9 mouse cellular contexts compared by ENCODE assay signal in genomic region chr4:106854361-106855309, GRCm38 (mm10). TPM values are rescaled to one million over a fixed set of nuclear protein-coding genes. Genes with fewer than 3 reads are reported as not detected.
A peak's percentile ranks its signal among the peaks of the same experiment; 100 is the strongest.
DNase-seq lines count a peak whose midpoint lies in the region; ATAC-seq and TF ChIP-seq lines count a peak whose summit lies in the region.
"Had no signal": no experiment of that assay in that cellular context is flagged by ENCODE, and none has a peak within 500 bp of the region (broad histone marks: within the 10 kb centered on the region; RNA-seq: fewer than 3 reads in every experiment).

No protein-coding gene starts in this region.

- H3K4me2 ChIP-seq in liver, embryonic 12.5 days = peak overlapping the region; percentile 27
- H3K4me2 ChIP-seq in stomach, postnatal 0 days (replicated peaks; ENCODE audit: low read depth) = peak overlapping the region; percentile 35

- no peak overlapping the region for H3K27ac ChIP-seq in liver, embryonic 12.5 days
- H3K27ac ChIP-seq in stomach, postnatal 0 days (replicated peaks) = peak overlapping the region; percentile 53; the same call in 1 of the 2 replicates

- H3K27me3 ChIP-seq in liver, embryonic 12.5 days (replicated peaks) = peaks cover 29% of the 10 kb centered on the region
- no peaks in the 10 kb centered on the region for H3K27me3 ChIP-seq in stomach, postnatal 0 days (ENCODE audit: control insufficient read depth, insufficient read depth, low read length)

- DNase-seq in frontal cortex, postnatal 36 days (ENCODE audit: low spot score in 2 of 2) = no peak
- peak; percentile 32 for DNase-seq in right cerebral cortex, postnatal 25 days
- no peak for DNase-seq in right cerebral cortex, adult 2 months (ENCODE audit: low spot score in 2 of 2)
- no peak for DNase-seq in stomach, postnatal 0 days (ENCODE audit: low spot score)
- DNase-seq in adrenal gland, adult (ENCODE audit: inconsistent age in 2 of 2, low spot score in 1 of 2) = no peak

- no peak overlapping the region for H3K4me3 ChIP-seq in liver, embryonic 12.5 days
- H3K4me3 ChIP-seq in stomach, postnatal 0 days (ENCODE audit: low read depth, low read length) = peak overlapping the region; percentile 8; the same call in 1 of the 2 replicates
- H3K4me3 ChIP-seq: erythroblast, embryonic 14.5 days had no signal

- H3K9me3 ChIP-seq in liver, embryonic 12.5 days (replicated peaks) = no peaks in the 10 kb centered on the region
- no peaks in the 10 kb centered on the region for H3K9me3 ChIP-seq in stomach, postnatal 0 days (ENCODE audit: control insufficient read depth, low read length)

- peaks cover 23% of the 10 kb centered on the region for H3K4me1 ChIP-seq in liver, embryonic 12.5 days
- H3K4me1 ChIP-seq in stomach, postnatal 0 days (replicated peaks; ENCODE audit: control insufficient read depth, insufficient read depth) = no peaks in the 10 kb centered on the region; the same call in 1 of the 2 replicates

- no peak for TF ChIP-seq EP300 in stomach, postnatal 0 days (optimal IDR thresholded peaks at IDR 0.05)

- no peaks in the 10 kb centered on the region for H3K36me3 ChIP-seq in liver, embryonic 12.5 days
- H3K36me3 ChIP-seq in stomach, postnatal 0 days (ENCODE audit: control insufficient read depth, insufficient read depth, low read length) = no peaks in the 10 kb centered on the region

- no peak overlapping the region for H3K9ac ChIP-seq in liver, embryonic 12.5 days
- H3K9ac ChIP-seq in stomach, postnatal 0 days (ENCODE audit: low read length) = peak overlapping the region; percentile 23; the same call in 1 of the 2 replicates

- WGBS in liver, embryonic 12.5 days (ENCODE audit: insufficient replicate concordance) = 31% methylated on average over 12 of the region's 15 CpGs
- 27% methylated on average over 14 of the region's 15 CpGs for WGBS in stomach, postnatal 0 days

- peak; percentile 80 for ATAC-seq in frontal cortex, adult (ENCODE audit: low TSS enrichment)
- peak; percentile 54; the same call in 1 of the 2 replicates for ATAC-seq in liver, embryonic 12.5 days
- peak; percentile 59; the same call in 1 of the 2 replicates for ATAC-seq in stomach, postnatal 0 days (ENCODE audit: low FRiP score, low TSS enrichment)
- ATAC-seq in megakaryocyte, adult 5-6 weeks (ENCODE audit: poor library complexity, severe bottlenecking) = no peak

- no peak for TF ChIP-seq CTCF in stomach, postnatal 0 days (IDR thresholded peaks at IDR 0.05; ENCODE audit: low read depth)

RNA-seq across cellular contexts. Expression of gene Acot11, which starts 49.8 kb away (rescaled TPM):
- polyA plus RNA-seq in liver, embryonic 12.5 days (2016; fragmentation: Nextera tagmentation; extraction: Ambion mirVana) = 7.5 and 7.6 TPM in 2 replicates
- polyA plus RNA-seq in stomach, postnatal 0 days (2015; fragmentation: Nextera tagmentation; extraction: Ambion mirVana) = 2.8 and 3.1 TPM in 2 replicates
- 10.6 and 11.9 TPM in 2 replicates for total RNA-seq in megakaryocyte, adult 5-6 weeks (2015)
- total RNA-seq in megakaryocyte, adult 5-6 weeks (2017) = 9.6 and 10.9 TPM in 2 replicates

RNA-seq across cellular contexts. Expression of gene Ssbp3, which starts 55.9 kb away (rescaled TPM):
- polyA plus RNA-seq in liver, embryonic 12.5 days (2016; fragmentation: Nextera tagmentation; extraction: Ambion mirVana) = 98.6 and 118 TPM in 2 replicates
- 39.3 and 50.0 TPM in 2 replicates for polyA plus RNA-seq in stomach, postnatal 0 days (2015; fragmentation: Nextera tagmentation; extraction: Ambion mirVana)
- total RNA-seq in megakaryocyte, adult 5-6 weeks (2015) = 26.2 and 27.6 TPM in 2 replicates
- total RNA-seq in megakaryocyte, adult 5-6 weeks (2017) = 21.6 and 23.9 TPM in 2 replicates
